Comparison of ENCODE assay signal across 20 mouse cellular contexts in the genomic region with DNA sequence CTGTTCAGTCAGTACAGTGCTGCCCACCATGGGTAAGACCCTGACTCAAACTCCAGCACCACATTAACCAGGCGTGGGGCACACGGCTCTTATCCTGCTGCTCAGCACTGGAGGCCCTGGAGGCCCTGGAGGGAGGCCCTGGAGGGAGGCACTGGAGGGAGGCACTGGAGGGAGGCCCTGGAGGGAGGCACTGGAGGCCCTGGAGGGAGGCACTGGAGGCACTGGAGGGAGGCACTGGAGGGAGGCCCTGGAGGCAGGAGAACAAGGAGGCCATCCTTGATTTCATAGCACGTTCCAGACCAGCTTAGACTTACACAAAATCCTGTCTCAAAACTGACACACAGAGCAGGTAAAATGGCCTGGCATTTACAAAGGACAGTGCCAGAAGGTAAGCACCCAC.
"Had no signal": no experiment of that assay in that cellular context is flagged by ENCODE, and none has a peak within 500 bp of the region (broad histone marks: within the 10 kb centered on the region; RNA-seq: fewer than 3 reads in every experiment).

No protein-coding gene starts in this region.

- H3K4me2 ChIP-seq: limb, embryonic 13.5 days; liver, embryonic 12.5 days; liver, embryonic 15.5 days; lung, embryonic 15.5 days; midbrain, embryonic 15.5 days; neural tube, embryonic 13.5 days had no signal

- H3K4me1 ChIP-seq: lung, embryonic 15.5 days; midbrain, embryonic 10.5 days had no signal

- H3K9ac ChIP-seq: limb, embryonic 13.5 days; liver, embryonic 12.5 days; liver, embryonic 15.5 days; lung, embryonic 15.5 days; midbrain, embryonic 15.5 days; neural tube, embryonic 13.5 days had no signal

- ATAC-seq: inflammation-experienced regulatory T-cells, adult 6 months; liver, embryonic 12.5 days; midbrain, embryonic 15.5 days had no signal

- H3K27ac ChIP-seq: limb, embryonic 13.5 days; liver, embryonic 12.5 days; liver, embryonic 15.5 days; lung, embryonic 15.5 days; midbrain, embryonic 10.5 days; midbrain, embryonic 15.5 days; neural tube, embryonic 13.5 days had no signal

- DNase-seq: kidney, adult 18-20 months; kidney, adult 9 months; kidney, postnatal 14 days; kidney, postnatal 4 days; left cerebral cortex, postnatal 4 days; liver; lung, adult 18-20 months; lung, postnatal 10 days; lung, postnatal 36 days; retina, postnatal 1 day had no signal

- H3K9me3 ChIP-seq: limb, embryonic 13.5 days; liver, embryonic 12.5 days; liver, embryonic 15.5 days; lung, embryonic 15.5 days; megakaryocyte, embryonic 14.5 days; midbrain, embryonic 10.5 days; midbrain, embryonic 15.5 days; neural tube, embryonic 13.5 days had no signal

- H3K4me3 ChIP-seq: limb, embryonic 13.5 days; liver, embryonic 12.5 days; liver, embryonic 15.5 days; lung, embryonic 15.5 days; megakaryocyte, embryonic 14.5 days; midbrain, embryonic 10.5 days; midbrain, embryonic 15.5 days; myocyte; neural tube, embryonic 13.5 days had no signal

- H3K36me3 ChIP-seq: limb, embryonic 13.5 days; liver, embryonic 12.5 days; liver, embryonic 15.5 days; lung, embryonic 15.5 days; midbrain, embryonic 10.5 days; midbrain, embryonic 15.5 days; neural tube, embryonic 13.5 days had no signal

- H3K27me3 ChIP-seq: limb, embryonic 13.5 days; liver, embryonic 12.5 days; liver, embryonic 15.5 days; midbrain, embryonic 15.5 days; neural tube, embryonic 13.5 days had no signal
